Mouse (Mus musculus): Measurements from ENCODE around the gene Dnajc1. TPM values are rescaled to one million over a fixed set of nuclear protein-coding genes. Genes with fewer than 3 reads are reported as not detected.
A peak's percentile ranks its signal among the peaks of the same experiment; 100 is the strongest.

Dnajc1 gene
- polyA plus RNA-seq (2015; fragmentation: Nextera tagmentation; extraction: Ambion mirVana) = 33.7 and 40.4 TPM in 2 replicates

DNA sequence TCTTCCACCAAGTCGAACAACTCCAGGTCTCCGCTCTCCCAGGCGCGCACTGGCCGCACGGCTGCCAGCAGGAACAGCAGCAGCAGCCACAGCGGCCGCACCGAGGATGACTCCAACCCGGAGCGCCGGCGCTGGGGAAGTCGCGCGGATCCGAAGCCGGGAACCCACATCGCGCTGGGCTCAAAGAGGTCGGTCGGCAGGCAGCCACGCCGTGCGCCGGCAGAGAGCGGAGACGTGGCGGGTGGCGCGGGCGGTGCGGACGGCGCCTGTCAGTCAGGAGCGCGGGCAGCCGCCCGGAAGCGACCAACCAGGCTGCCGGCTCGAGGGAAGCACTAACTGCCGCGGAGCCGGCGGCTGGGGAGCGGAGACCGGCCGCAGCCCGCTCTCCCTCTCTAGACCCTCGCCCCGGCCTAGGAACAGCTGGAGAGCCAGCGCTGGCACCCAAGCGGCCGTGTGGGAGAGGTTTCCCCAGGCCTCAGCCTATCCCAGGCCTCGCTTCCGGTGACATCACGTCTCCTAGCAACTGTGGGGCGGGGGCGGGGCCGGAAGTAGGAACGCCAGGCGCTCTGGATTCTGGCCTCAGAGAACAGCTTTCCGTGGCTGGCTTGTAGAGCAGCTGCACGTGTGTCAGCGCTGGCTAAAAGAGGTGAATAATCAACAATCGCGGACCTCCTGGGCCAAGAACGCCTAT, at the start of gene Dnajc1:
Gene Dnajc1 (minus strand): TSS at position 500 of the 691 bp plus-strand sequence.
- H3K4me1 ChIP-seq (ENCODE audit: control insufficient read depth, insufficient read depth, low read length) = peaks cover 8% of the 10 kb centered on the region
- peak within 1 kb of the TSS; percentile 99 for H3K27ac ChIP-seq (ENCODE audit: low read length)
- under 1% methylated on average over 69 of the region's 69 CpGs for WGBS

DNA sequence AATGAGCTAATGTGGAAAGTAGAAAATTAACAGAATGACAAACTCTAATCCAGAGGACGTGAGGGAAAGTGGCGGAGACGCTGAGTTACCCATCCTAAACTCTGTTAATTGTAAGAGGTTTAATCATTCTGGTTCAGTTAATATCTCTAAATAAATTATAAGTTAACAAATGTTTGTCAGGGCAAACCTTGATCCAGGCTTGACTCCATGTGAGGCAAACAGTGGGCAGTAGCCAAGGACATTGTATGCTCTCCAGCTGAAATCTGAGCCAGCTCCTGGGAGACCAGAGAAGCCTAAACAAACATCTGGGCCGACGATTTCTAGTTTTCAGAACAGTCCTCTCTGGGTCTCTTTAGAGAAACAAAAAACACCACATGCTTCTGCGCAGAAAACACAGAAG, 49.2 kb upstream of the Dnajc1 start:
- 42% methylated on average over 6 of the region's 6 CpGs for WGBS
- Histone ChIP-seq H3K9ac (ENCODE audit: low read length) (no peak overlapping the region), H3K27ac (ENCODE audit: low read length) (no peak overlapping the region), H3K4me1 (ENCODE audit: control insufficient read depth, insufficient read depth, low read length) (no peaks in the 10 kb centered on the region), H3K4me2 (ENCODE audit: low read depth, low read length) (no peak overlapping the region), H3K27me3 (ENCODE audit: control insufficient read depth, insufficient read depth, low read length) (no peaks in the 10 kb centered on the region), H3K4me3 (replicated peaks; ENCODE audit: low read length) (no peak overlapping the region), H3K9me3 (replicated peaks; ENCODE audit: control insufficient read depth, low read length) (no peaks in the 10 kb centered on the region), H3K36me3 (ENCODE audit: control insufficient read depth, insufficient read depth, low read length) (no peaks in the 10 kb centered on the region)
- ATAC-seq (ENCODE audit: insufficient read depth, low FRiP score) = no peak

More for the DNA sequence above, at the start of gene Dnajc1:
- Histone ChIP-seq H3K4me3 (replicated peaks; ENCODE audit: low read length) (peak within 1 kb of the TSS; percentile 98), H3K4me2 (ENCODE audit: low read depth, low read length) (peak within 1 kb of the TSS; percentile 90), H3K27me3 (ENCODE audit: control insufficient read depth, insufficient read depth, low read length) (no peaks in the 10 kb centered on the region), H3K36me3 (ENCODE audit: control insufficient read depth, insufficient read depth, low read length) (no peaks in the 10 kb centered on the region), H3K9ac (ENCODE audit: low read length) (peak within 1 kb of the TSS; percentile 95), H3K9me3 (replicated peaks; ENCODE audit: control insufficient read depth, low read length) (no peaks in the 10 kb centered on the region)
- peak; percentile 100 for ATAC-seq (ENCODE audit: insufficient read depth, low FRiP score)

DNA sequence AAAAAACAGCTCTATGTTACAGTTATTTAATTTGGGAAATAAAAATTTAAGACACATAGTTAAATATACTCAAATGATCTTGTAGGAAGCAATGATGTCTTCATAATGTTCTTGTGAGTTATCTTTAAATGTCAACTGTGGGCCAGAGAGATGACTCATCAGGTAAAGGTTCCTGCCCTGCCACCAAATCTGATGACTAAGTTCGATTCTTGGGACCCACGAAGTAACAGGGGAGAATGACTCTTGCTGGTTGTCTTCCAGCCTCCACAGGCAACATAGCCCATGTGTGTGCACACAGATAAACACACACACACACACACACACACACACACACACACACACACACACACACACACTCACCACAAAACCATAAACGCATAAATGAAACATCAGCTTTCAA, 22.6 kb upstream of the Dnajc1 start:
- no peaks in the 10 kb centered on the region for H3K4me1 ChIP-seq (ENCODE audit: control insufficient read depth, insufficient read depth, low read length)
- no peak overlapping the region for H3K27ac ChIP-seq (ENCODE audit: low read length)
- no peak overlapping the region for H3K4me2 ChIP-seq (ENCODE audit: low read depth, low read length)
- no peak overlapping the region for H3K4me3 ChIP-seq (replicated peaks; ENCODE audit: low read length)
- H3K27me3 ChIP-seq (ENCODE audit: control insufficient read depth, insufficient read depth, low read length) = no peaks in the 10 kb centered on the region
- no peaks in the 10 kb centered on the region for H3K36me3 ChIP-seq (ENCODE audit: control insufficient read depth, insufficient read depth, low read length)
- no peak for ATAC-seq (ENCODE audit: insufficient read depth, low FRiP score)
- H3K9me3 ChIP-seq (replicated peaks; ENCODE audit: control insufficient read depth, low read length) = no peaks in the 10 kb centered on the region; the same call in 1 of the 2 replicates
- no peak overlapping the region for H3K9ac ChIP-seq (ENCODE audit: low read length)
- WGBS = 79% methylated on average over 3 of the region's 3 CpGs

DNA sequence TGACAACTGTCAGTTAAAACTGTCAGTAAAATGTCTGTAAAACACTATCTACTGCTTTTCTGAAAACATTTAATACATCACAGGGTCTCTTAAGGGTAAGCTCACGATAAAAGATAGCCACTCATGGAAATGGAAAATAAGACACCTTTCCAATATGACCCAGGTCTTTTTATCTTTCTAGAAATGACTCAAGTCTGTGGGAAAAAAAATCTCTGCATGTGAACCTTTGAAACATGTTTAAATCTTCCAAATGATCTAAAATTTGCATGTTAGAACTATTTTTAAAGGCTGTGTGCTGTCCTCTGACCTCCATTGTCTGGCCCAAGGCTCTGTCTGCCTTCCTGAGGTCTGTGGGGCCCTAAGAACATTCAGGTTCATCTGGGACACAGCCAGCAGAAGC, 11.0 kb upstream of the Dnajc1 start:
- 89% methylated on average over 1 of the region's 1 CpGs for whole genome bisulfite sequencing

DNA sequence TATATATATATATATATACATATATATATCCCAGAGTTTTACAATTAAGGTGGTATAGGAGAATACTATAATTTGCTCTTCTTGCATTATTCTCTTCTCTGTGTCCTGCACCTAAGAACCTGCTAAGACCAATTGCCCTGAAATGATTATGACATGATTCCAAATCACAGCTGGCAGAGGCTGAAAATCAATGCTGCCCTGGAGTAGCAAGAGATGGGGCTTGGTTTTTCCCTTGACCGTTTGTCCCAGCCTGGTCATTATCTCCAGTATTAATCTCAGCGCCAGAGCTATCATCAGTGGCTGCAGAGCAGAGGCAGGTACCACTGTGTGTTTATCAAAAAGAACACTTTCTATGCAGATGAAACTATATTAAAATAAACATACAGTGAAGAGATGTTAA, 9.1 kb upstream of the Dnajc1 start:
- H3K27ac ChIP-seq (ENCODE audit: low read length) = no peak overlapping the region
- H3K4me3 ChIP-seq (replicated peaks; ENCODE audit: low read length) = no peak overlapping the region
- 71% methylated on average over 2 of the region's 2 CpGs for WGBS
- H3K9me3 ChIP-seq (replicated peaks; ENCODE audit: control insufficient read depth, low read length) = no peaks in the 10 kb centered on the region
- H3K9ac ChIP-seq (ENCODE audit: low read length) = no peak overlapping the region
- no peak for ATAC-seq (ENCODE audit: insufficient read depth, low FRiP score)
- no peaks in the 10 kb centered on the region for H3K4me1 ChIP-seq (ENCODE audit: control insufficient read depth, insufficient read depth, low read length)
- H3K27me3 ChIP-seq (ENCODE audit: control insufficient read depth, insufficient read depth, low read length) = no peaks in the 10 kb centered on the region
- no peak overlapping the region for H3K4me2 ChIP-seq (ENCODE audit: low read depth, low read length)
- H3K36me3 ChIP-seq (ENCODE audit: control insufficient read depth, insufficient read depth, low read length) = no peaks in the 10 kb centered on the region

More for the DNA sequence above, 11.0 kb upstream of the Dnajc1 start:
- Histone ChIP-seq H3K4me1 (ENCODE audit: control insufficient read depth, insufficient read depth, low read length) (no peaks in the 10 kb centered on the region), H3K27me3 (ENCODE audit: control insufficient read depth, insufficient read depth, low read length) (no peaks in the 10 kb centered on the region), H3K36me3 (ENCODE audit: control insufficient read depth, insufficient read depth, low read length) (no peaks in the 10 kb centered on the region), H3K9ac (ENCODE audit: low read length) (no peak overlapping the region), H3K9me3 (replicated peaks; ENCODE audit: control insufficient read depth, low read length) (no peaks in the 10 kb centered on the region), H3K4me2 (ENCODE audit: low read depth, low read length) (no peak overlapping the region), H3K27ac (ENCODE audit: low read length) (no peak overlapping the region), H3K4me3 (replicated peaks; ENCODE audit: low read length) (no peak overlapping the region)
- ATAC-seq (ENCODE audit: insufficient read depth, low FRiP score) = no peak

DNA sequence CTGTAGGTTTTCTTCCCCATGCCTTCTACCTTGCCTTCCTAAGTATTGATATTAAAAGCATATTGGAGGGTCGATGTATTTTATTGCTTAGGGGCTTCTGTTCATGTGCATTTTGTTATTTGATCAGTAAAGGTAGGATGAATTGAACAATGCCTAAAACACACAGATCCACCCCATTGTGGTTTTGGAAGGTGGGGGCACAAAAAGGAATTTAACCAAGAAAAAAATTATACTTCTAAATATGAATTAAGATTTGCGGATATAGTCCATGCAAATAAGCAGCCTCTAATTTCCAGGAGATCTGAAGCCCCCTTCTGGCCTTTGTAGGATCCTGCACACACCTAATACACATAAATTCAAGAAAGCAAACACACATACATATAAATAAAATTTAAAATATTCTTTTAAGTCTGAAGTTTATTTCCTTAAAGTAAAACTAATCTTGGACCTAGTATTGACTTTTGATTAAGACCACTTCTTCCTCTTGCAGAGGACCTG, 441 bp upstream of the Dnajc1 start:
- Histone ChIP-seq H3K9ac (ENCODE audit: low read length) (peak overlapping the region; percentile 95; the same call in 1 of the 2 replicates), H3K36me3 (ENCODE audit: control insufficient read depth, insufficient read depth, low read length) (no peaks in the 10 kb centered on the region), H3K4me2 (ENCODE audit: low read depth, low read length) (peak overlapping the region; percentile 62), H3K27me3 (ENCODE audit: control insufficient read depth, insufficient read depth, low read length) (no peaks in the 10 kb centered on the region), H3K27ac (ENCODE audit: low read length) (peak overlapping the region; percentile 99), H3K4me3 (replicated peaks; ENCODE audit: low read length) (peak overlapping the region; percentile 98), H3K9me3 (replicated peaks; ENCODE audit: control insufficient read depth, low read length) (no peaks in the 10 kb centered on the region), H3K4me1 (ENCODE audit: control insufficient read depth, insufficient read depth, low read length) (peaks cover 8% of the 10 kb centered on the region)
- no peak for ATAC-seq (ENCODE audit: insufficient read depth, low FRiP score)
- WGBS = 63% methylated on average over 2 of the region's 2 CpGs

- Histone ChIP-seq H3K36me3 (ENCODE audit: control insufficient read depth, insufficient read depth, low read length) (no peaks in the 10 kb centered on the region), H3K9me3 (replicated peaks; ENCODE audit: control insufficient read depth, low read length) (no peaks in the 10 kb centered on the region), H3K4me2 (ENCODE audit: low read depth, low read length) (peak overlapping the region; percentile 90), H3K4me1 (ENCODE audit: control insufficient read depth, insufficient read depth, low read length) (peaks cover 8% of the 10 kb centered on the region), H3K27ac (ENCODE audit: low read length) (peak overlapping the region; percentile 99), H3K9ac (ENCODE audit: low read length) (peak overlapping the region; percentile 95), H3K4me3 (replicated peaks; ENCODE audit: low read length) (peak overlapping the region; percentile 98), H3K27me3 (ENCODE audit: control insufficient read depth, insufficient read depth, low read length) (no peaks in the 10 kb centered on the region)
- WGBS = 0% methylated on average over 11 of the region's 11 CpGs
- no peak for ATAC-seq (ENCODE audit: insufficient read depth, low FRiP score)
Observed at GRCm38 (mm10) chr2:18391861-18392260, 769 bp downstream of the Dnajc1 start.

- no peak overlapping the region for H3K4me2 ChIP-seq (ENCODE audit: low read depth, low read length)
- no peaks in the 10 kb centered on the region for H3K27me3 ChIP-seq (ENCODE audit: control insufficient read depth, insufficient read depth, low read length)
- WGBS = 75% methylated on average over 1 of the region's 1 CpGs
- H3K9me3 ChIP-seq (replicated peaks; ENCODE audit: control insufficient read depth, low read length) = no peaks in the 10 kb centered on the region
- H3K27ac ChIP-seq (ENCODE audit: low read length) = no peak overlapping the region
- H3K9ac ChIP-seq (ENCODE audit: low read length) = no peak overlapping the region
- H3K36me3 ChIP-seq (ENCODE audit: control insufficient read depth, insufficient read depth, low read length) = no peaks in the 10 kb centered on the region
- ATAC-seq (ENCODE audit: insufficient read depth, low FRiP score) = no peak
- peaks cover 8% of the 10 kb centered on the region for H3K4me1 ChIP-seq (ENCODE audit: control insufficient read depth, insufficient read depth, low read length)
- no peak overlapping the region for H3K4me3 ChIP-seq (replicated peaks; ENCODE audit: low read length)
Observed at GRCm38 (mm10) chr2:18389631-18390030, 3.0 kb downstream of the Dnajc1 start.

DNA sequence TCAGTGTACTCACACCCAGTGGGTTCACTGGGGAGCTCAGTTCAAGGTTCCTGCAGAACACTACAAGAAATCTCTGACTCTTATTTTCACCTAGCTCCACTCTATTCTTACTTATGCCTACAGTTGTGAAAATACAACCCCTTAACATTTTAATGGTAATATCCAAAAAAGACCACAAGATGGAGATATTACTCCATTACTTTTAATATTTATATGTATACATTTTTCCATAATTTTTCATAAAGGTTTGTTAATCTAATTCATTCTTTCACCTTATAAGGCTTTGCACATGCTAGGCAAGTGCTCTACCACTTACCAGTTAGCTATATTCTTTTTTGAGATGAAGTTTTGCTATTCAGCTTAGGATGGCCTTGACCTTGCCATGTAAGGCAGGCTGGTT, 11.0 kb downstream of the Dnajc1 start:
- Histone ChIP-seq H3K4me3 (replicated peaks; ENCODE audit: low read length) (no peak overlapping the region), H3K4me1 (ENCODE audit: control insufficient read depth, insufficient read depth, low read length) (no peaks in the 10 kb centered on the region)
- no peak for ATAC-seq (ENCODE audit: insufficient read depth, low FRiP score)

More for the DNA sequence above, 11.0 kb downstream of the Dnajc1 start:
- Histone ChIP-seq H3K36me3 (ENCODE audit: control insufficient read depth, insufficient read depth, low read length) (no peaks in the 10 kb centered on the region), H3K27me3 (ENCODE audit: control insufficient read depth, insufficient read depth, low read length) (no peaks in the 10 kb centered on the region), H3K9me3 (replicated peaks; ENCODE audit: control insufficient read depth, low read length) (no peaks in the 10 kb centered on the region), H3K27ac (ENCODE audit: low read length) (no peak overlapping the region), H3K9ac (ENCODE audit: low read length) (no peak overlapping the region), H3K4me2 (ENCODE audit: low read depth, low read length) (no peak overlapping the region)
